Mouse (Mus musculus) activated CD4-positive, CD25-positive, alpha-beta regulatory T cell (primary cell): ENCODE measurements around the gene Oxsm. TPM values are rescaled to one million over a fixed set of nuclear protein-coding genes. Genes with fewer than 3 reads are reported as not detected.

Experiments used
- polyA plus RNA-seq, 2 experiments: library from polyadenylated mRNA; unstranded; fragments of 100-300 nt; shearing (Covaris generic); gene quantifications; one replicate each; pipeline ENCODE4 v1.2.1; 2017

Oxsm gene
- 1 to 10 TPM; 5.4 to 6.9 TPM for polyA plus RNA-seq

GRCm38 (mm10) chr14:16249171-16249874, at the start of gene Oxsm, which contains the start of gene Ngly1:
Gene Oxsm (minus strand): TSS chr14:16249808.
Gene Ngly1 (plus strand): TSS chr14:16249280.

Other genes starting within 250 kb of the Oxsm start
- 100 to 1,000 TPM in 1 of 2 experiments, 10 to 100 TPM in 1; 78.9 to 102 TPM for gene Ngly1, start 528 bp downstream of the Oxsm start, polyA plus RNA-seq
- gene Top2b, start 115.4 kb upstream of the Oxsm start, polyA plus RNA-seq, result 100 to 1,000 TPM; 168 to 192 TPM